Mouse (Mus musculus) thymus, postnatal 4 days (tissue): Measurements from ENCODE around the gene Slc48a1.

Experiments
- DNase-seq: peaks from one replicate; pipeline ENCODE4 v3.0.0; 2021

The Slc48a1 gene

DNA sequence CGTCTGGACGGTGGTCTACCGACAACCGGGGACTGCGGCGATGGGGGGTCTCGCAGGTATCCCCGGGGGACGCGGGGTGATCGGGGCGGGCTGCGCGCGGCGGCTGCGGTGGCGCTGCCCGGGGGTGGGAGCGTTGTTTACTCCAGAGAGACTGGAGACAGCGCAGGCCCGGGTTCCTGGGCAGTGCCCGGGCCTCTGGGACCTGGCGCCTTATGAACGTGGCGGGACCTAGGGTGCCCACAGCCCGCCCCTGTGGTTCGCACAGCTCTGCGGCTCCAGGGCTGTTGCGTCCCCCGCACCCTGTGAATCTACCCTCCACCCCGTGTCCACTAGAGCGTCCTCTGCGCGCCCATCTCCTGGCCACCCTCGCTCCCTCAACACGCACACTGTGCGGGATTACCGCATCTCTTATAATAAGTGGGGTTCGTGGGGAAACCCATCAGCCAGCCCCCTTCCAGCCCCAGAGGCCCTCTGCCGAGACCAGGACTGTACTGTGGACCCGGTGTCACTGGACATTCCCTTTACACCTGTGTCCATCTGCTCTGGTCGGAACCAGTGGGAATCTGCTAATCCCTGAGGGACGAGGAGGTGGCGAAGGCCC, 6.3 kb downstream of the Slc48a1 start:
- no peak for DNase-seq

DNA sequence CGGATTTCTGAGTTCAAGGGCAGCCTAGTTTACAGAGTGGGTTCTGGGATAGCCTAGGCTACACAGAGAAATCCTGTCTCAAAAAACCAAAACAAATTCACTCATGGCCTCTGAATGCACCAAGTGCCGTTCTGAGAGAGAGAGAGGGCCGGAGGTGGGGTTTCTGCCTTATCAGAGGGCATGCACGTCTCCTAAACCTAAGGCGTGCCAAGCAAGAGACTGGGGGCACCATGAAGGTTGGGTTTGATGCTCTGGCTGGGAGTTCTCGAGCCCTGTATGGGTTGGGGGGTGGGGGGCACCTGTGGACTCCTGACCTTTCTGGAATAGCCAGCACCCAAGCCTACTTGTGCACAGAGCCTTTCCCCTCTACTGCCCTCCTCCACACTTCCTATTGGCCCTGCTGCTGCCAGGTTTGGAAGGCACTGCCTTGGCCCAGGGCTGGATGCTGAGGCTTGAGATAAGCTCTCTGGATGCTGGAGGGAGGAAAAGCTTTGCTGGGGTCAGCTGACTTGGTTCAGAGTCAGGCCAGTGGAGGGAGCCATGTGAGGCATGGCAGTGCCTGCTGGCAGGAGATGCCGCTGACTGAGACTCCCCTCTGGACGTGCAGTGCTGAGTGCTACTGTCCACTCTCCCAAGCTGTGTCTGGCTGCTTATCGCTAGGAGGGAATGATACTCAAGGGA, 7.6 kb downstream of the Slc48a1 start:
- peak; percentile 36 for DNase-seq

DNA sequence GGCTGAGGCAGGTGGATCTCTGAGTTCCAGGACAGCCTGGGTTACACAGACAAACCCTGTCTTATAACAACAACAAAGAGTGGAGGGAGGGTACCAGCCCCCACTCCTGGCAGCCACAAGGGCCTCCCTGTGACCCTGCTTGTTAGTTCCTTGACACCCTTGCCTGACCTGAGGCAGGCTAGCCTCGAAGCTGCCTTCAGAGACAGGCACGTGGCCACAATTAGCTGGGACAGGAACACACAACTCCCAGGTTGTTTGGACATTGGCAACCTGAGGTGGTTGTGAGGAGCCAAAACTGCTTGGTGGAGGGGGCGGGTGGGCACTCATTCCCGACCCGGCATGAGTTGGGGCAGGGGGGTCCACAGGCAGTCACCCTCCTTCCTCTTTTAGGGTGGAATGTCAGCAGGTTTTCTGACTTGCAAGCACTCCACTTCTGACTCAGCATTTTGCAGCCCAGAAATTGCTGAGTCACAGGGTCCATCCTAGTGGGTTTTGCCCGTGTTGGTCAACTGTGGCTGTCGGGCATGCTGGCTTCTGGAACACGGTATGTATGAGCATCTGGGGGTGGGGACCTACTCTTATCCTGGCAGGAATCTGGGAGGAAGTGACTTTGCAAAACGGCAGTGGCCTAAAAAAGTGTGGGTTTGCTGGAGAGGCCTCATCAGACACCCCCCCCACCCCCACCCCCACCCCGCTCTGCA, 8.2 kb downstream of the Slc48a1 start:
- peak; percentile 48 for DNase-seq

GRCm38 (mm10) chr15:97787148-97787798, 9.0 kb downstream of the Slc48a1 start:
- DNase-seq = peak; percentile 30

DNA sequence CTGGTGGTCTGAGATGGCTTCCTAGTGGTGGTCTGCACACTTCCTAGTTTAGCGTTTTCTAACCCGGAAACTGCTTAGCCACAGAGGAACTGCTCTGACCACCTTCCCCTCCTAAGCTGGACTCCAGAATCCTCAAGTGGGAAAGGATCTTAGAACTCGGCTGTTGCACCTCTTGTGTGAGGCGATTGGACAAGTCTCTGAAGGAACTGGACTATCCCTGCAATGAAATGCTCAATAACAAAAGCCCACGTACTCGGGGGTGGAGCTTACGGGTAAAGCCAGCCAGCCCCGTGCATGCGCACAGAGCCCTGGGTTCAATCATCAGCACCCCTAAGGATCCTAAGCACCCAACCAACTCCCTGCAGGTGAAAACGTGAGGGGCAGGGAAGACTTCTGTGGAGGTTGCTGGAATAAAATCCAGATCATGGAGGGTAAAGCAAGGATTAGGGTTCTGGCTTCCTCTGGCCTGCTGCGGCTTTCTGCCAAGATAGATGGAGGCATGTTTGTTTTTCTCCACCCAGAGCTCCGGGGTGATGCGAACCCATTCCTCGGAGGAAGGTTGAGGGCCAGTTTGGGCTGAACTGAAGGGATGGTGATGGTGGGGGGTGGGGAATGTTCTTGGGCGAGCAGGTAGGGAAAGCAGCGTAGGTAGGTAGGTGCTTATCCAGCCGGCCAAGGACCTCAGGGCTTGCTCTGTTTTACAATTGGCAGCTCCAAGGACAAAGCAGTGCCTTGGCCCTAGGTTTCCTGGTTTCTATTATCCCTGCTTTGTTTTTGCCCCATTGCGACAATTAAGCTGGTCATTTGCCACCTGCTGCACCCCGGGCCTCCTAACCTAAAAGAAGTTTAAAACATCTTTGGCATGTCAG, 9.7 kb downstream of the Slc48a1 start:
- DNase-seq = no peak

DNA sequence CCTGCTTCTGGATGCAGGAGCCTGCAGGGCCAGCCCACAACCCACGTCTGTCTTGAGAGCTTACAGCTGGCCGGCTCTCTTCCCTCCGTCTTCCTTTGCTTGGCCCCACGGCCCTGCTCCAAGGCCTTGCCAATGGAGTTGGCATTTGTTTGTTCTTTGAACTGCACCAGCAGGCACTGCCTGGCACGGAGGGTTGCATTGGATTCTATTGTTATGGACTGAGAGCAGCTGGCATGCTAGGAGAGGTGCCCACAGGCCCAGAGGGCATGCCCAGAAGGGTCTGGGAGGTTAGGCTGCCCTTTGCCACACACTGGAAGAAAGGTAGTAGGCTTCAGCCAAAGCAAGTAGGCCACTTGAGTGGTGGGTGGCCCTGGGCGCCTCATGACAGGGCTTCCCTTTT, 10.5 kb downstream of the Slc48a1 start:
- peak; percentile 46 for DNase-seq

DNA sequence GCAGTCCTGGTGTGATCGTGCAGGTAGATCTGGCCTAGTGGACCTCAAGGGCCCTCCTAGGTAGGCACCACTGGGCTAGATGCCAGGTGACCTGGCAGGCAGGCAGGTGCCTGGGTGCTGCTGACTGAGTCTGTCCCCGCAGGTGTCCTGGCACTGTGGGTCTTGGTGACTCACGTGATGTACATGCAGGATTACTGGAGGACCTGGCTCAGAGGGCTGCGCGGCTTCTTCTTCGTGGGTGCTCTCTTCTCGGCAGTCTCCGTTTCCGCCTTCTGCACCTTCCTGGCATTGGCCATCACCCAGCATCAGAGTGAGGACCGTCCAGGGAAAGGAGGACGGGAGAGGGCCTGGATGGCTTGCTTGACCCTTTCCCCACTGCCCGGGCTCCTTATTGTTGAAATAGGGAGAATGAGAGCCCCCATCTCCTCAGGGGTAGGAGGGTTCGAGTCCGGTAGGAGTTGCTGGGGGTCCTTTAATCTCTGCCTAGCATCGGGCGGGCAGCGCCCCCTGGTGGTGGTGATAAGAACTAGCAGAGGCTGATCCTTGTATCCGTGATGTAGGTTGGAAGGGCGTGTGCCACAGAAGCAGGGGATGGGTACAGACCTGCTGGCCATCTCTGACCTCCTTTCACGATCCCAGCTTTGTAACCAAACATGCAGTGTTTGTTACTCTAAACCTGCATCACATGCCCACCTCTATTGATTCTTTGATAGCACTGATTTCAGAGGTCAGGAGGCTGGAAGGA, 11.6 kb downstream of the Slc48a1 start:
- peak; percentile 88 for DNase-seq

- DNase-seq = no peak
These were observed 12.9 kb downstream of the Slc48a1 start for GRCm38 (mm10) chr15:97791126-97791700.

GRCm38 (mm10) chr15:97793386-97794153, 15.2 kb downstream of the Slc48a1 start:
- DNase-seq = no peak

GRCm38 (mm10) chr15:97794268-97794667, 15.9 kb downstream of the Slc48a1 start:
- peak; percentile 64 for DNase-seq

DNA sequence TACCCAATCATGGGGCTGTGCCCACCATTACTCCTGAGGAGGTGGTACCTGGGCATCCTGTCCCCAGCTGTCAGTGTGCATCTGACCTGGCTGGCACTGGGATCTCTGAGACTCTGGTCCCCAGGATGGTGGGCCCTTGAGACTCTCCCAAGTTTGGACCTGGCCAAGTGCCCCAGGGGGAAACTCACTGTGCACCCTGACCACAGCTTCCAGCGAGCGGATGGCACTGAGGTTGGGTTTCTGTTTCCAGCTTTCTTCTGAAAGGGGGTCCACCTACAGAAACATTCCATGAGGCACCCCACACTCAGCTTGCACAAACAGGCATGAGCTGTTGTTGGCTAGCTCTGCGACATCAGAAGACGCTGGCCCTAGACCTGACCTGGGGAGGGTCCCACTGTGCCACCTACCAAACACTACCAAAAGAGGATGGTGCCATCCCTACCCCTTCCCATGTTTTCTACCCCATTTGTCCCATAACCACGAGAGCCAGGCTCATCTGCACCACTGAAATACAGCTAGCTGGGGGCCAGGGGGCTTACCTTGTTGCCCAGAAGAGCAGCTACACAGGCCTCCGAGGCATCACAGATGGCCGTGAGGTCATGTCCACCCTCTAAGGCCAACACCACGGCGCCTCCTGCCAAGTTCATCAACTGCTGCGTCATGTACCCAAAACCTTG, 17.4 kb downstream of the Slc48a1 start:
- DNase-seq = no peak

DNA sequence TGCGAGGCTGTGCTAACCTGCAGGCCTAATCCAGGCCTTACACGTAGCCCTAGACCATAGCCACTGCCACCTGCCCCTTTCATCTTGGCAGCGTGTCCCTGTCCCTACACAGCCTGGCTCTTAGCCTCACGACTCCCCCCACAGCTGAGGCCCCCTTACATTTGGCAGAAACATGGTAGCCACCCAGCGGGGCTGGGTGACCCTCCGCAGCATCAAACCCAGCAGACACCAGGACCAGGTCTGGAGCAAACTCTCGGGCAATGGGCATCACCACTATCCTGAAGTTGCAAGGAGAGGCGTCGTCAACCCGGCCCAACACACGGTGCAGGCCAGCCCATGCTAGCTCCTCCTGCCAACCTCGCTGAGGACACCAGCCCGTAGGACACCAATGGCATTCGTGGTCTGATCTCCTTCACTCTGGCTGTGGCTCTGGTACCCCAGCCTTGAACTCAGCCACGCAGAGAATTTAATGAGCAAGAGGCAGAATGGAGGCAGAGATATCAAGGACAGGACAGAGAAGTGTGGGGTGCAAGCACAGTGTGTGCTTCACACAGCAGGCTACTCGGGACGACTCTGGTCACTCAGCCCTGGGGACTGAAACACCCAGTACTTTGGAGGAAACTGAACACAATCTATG, 18.5 kb downstream of the Slc48a1 start:
- DNase-seq = no peak

DNA sequence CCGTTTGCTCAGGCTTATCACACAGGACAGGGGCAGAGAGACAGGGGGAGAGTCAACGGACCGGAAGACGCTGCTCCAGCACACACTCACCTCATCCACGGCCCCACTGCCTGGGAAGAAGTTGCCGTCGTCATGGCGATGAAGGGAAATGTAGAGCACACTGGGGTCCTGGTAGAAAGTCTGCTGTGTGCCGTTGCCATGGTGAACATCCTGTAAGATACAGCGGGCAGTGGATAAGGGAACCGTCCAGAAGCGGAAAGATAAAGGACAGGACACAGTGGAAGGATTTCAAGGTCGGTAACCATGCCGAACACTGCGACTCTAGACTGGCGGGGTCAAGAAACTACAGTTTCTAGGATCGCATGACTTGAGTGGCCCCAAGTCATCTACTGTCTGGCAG, 19.8 kb downstream of the Slc48a1 start:
- no peak for DNase-seq

GRCm38 (mm10) chr15:97799446-97799845, 21.1 kb downstream of the Slc48a1 start:
- DNase-seq = no peak

GRCm38 (mm10) chr15:97800853-97801252, 22.5 kb downstream of the Slc48a1 start:
- no peak for DNase-seq

DNA sequence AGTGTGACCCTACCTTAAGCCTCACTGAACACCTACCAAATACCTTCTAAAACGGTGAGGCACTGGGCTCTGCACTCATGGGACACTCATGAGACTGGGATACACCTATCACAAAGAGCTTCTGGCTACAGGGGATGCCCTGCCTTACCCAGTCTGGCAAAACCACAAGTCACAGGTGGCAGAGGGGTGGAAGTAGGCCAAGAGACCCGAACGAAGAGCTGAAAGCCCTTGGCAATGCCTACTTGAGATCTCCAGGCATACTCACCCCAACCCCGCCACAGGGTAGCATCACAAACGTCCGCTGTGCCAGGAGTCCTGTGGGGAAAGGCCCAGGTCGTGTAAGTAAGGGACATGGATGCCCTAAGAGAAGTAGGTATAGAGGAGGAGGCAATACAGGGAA, 23.5 kb downstream of the Slc48a1 start:
- no peak for DNase-seq

DNA sequence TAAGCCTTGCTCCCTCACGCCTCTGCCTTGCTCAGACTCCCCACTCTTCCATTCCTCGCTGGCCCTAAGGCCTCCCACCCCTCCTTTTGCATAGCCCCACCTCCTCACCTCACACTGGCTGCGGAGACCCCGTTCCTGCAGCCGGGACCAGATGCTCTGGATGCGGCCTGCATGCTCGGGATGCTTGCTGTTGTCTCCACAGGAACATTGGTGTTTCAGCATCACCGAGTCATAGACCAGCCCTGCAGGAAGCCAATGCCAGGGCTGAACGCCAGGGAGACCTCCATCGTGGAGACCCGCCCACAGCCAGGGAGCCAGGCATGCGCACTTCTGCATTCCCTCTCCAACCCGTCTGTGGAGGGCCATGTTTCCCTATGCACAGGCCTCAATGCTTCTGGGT, 24.3 kb downstream of the Slc48a1 start:
- DNase-seq = no peak

GRCm38 (mm10) chr15:97807867-97808266, 29.5 kb downstream of the Slc48a1 start:
- DNase-seq = no peak

DNA sequence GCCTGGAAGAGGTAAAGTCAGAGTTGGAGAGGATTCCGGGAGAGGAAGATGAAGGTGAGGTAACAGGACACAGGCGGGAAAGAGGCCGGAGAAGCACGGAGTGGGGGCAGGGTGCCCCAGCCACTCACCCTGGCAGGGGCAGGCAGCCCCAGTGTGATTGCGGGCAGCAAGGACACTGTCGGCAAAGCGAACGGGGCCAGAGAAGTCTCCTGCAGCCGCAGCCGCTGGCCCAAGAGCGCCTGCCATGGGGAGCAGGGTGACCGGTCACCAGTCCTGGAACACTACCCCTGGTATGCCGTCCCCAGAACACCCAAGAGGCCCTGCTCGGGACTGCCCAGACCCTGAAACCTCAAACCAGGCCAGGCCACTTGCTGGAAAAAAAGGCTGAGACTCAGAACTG, 30.2 kb downstream of the Slc48a1 start:
- DNase-seq = no peak

GRCm38 (mm10) chr15:97809206-97809605, 30.9 kb downstream of the Slc48a1 start:
- no peak for DNase-seq
